Mouse (Mus musculus) adrenal gland, postnatal 14 days (tissue): Measurements from ENCODE around the gene Ccnb1ip1. TPM values are rescaled to one million over a fixed set of nuclear protein-coding genes. Genes with fewer than 3 reads are reported as not detected.
A peak's percentile ranks its signal among the peaks of the same experiment; 100 is the strongest.

Source experiments
- DNase-seq: peaks from one replicate; pipeline ENCODE4 v3.0.0; 2021; ENCODE audit warnings: mixed read lengths
- total RNA-seq: library from RNA; stranded (reverse); gene quantifications from 2 replicates; pipeline ENCODE4 v1.2.3, GENCODE M21; 2021

The Ccnb1ip1 gene
- total RNA-seq, 1 experiment from 2014 or later, result not detected

DNA sequence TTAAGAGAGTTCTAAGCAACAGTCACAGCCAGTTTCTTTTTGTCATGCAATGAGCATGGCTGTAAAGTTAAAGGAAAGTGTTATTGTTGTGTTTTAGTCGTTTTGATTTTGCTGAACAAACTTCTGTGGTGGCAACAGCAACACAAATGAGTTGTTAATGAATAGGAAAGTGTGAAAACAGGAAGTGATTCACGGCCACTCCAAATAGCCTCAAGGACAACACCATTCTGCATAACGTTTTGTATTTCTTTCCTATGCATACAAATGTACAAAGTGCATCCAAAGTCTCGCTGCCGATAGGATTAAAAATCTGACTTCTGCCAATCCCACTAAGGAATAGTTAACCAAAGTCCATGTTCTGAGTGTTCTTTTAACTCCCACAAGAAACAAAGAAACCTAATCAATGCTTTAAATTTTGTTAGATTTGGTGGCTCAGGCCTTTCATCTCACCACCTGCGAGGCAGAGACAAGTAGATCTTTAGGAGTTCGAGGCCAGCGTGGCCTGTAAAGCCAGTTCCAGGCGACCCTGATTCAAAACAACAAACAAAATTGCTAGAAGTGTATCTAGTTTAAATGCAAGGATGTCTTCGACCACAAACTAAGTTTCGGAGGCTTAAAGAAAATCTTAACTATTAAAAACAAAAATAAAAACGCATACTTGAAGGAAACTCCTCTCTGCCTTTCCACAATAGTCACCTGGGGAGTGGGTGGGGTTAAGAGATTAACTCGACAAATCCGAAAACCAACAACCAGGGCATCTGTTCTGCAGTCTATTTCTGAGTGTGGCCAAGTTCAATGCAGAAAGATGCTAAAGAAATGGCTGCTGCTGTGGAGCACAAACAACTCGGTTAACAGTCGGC lies 22.9 kb downstream of the Ccnb1ip1 start:
- no peak for DNase-seq

DNA sequence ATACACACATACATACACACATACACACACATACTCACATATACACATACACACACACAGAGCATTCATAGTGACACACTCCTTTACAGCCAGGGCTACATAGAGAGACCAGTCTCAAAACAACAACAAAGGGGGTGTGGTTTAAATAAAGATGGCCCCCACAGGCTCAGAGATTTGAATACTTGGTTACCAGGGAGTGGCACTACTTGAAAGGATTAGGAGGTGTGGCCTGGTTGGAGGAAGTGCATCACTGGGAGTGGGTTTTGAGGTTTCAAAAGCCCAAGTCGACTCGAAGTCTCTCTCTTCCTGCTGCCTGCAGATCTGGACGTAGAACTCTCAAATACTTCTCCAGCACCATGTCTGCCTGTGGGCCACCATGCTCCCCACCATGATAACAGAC lies 25.4 kb downstream of the Ccnb1ip1 start:
- no peak for DNase-seq

DNA sequence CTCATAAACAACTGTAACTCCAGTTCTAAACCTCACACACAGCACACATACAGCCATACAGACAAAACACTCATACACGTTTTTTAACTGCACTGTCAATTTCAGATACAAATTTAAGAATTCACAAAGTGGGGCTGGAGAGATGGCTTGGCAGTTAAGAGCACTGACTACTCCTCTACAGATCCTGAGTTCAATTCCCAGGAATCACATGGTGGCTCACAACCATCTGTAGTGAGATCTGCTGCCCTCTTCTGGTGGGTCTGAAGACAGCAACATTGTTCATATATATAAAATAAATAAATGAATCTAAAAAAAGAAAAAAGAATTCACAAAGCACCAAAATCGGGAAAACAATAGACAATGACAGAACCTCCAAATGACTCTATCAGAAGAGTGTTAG lies 36.2 kb downstream of the Ccnb1ip1 start:
- peak; percentile 14 for DNase-seq

DNA sequence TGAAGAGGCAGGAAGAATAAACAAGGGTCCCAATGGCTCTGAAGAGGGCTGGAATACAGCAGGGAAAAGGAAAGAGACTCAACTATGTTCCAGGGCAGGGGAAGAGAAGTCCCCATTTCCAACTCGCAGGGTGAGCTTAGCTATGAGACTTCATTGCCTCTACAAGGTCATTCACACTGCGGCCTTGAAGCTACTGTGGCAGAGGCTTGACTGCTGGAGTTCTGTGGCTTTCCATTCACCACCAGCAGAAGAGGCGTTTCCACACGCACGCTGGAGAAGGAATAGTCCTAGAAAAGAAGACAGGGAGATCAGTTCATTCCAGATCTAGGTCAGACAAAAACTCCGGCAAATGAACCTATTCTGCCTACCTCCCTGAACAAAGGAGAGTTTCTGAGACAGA lies 41.8 kb downstream of the Ccnb1ip1 start:
- DNase-seq, result peak; percentile 50

DNA sequence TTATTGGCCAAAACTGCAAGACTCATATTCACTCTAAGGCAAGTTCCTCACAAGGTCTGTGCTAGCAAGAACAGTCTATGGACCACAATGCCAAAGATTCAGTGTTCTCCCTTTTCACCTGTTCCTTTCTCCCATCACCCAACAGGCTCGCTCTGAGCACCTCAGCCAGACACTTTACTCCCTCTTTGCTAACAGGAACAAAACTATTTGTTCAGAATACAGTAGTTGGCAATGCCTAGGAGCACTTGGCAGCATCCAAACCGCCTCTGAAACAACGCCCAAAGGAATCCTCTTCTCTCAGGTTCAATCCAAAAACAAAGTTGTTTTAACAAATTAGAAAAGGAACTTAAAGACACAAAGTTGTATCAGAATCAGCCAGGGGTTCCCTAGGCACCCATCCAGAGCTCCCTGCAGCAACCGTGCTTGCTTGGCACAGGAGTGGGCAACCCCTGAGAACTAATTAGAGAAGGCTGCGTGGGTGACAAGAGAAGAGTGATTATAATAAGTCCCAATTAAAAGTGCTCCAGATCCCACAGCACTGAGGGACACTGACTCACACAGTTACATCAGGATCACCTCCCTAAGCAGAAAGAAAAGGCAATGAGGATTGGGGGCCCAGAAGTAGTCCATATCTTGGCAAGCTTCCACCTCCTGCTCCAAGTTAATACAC lies 49.0 kb downstream of the Ccnb1ip1 start:
- no peak for DNase-seq

DNA sequence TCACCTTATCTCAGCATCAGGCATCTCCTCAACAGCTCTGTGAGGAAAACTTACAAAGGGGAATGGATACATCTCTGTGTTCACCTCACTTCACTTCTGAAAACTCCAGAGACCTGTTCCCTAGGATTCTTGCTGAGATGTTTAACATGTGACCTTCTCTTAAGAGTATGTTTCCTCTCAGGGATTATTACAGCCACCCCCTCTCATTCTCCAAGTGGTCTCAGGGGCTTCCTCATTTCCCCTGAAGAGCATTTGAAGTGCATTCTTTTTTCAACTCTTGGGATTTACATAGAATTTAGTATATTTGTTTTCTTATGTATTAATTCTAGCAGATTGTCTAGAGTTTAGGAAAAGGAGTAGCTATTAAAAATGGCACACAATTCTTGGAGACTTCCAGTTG lies 62.5 kb downstream of the Ccnb1ip1 start, which contains the start of gene Olfr749:
Olfr749 (minus strand) TSS at position 101 of the 400 bp plus-strand sequence.
- DNase-seq, result no peak

DNA sequence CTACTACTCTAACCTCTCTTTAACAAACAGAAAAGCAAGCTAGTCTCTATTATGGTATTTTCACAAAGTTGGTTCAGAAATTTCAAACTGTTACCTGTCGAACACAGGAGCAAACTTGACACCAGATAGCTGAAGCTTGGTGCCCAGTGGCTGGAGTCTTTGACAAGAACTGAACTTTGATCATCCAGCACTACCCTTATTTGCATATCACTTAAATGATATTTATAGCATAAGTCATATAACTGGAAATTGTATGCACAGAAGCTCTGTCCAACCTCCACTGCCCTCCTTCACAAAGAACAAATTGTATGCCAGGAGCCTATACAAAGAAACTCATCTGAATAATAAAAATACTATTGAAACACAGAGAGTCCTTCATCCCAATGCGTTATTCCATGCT lies 65.9 kb downstream of the Ccnb1ip1 start:
- DNase-seq, result no peak

DNA sequence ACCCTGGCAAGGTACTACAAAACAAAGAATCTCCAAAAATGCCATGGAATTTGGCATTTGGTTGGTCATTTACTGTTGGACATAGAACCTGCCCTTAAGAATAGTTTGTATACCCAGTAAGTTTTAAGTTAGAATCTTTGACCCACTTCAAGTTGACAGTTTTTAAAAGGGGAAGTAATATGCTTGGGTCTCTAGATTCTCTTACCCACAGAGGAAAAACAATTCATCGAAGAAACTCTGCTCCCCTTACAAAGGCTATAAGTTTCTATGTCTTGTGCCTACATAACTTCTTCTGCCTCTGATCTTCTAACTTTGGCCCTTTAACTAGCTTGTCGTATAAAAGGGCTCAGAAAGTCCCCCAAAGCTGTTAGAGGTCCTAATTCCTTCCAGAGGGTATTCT lies 67.2 kb downstream of the Ccnb1ip1 start:
- DNase-seq, result no peak

Other genes starting within 250 kb of the Ccnb1ip1 start
- gene Olfr744, start 192.9 kb downstream of the Ccnb1ip1 start, total RNA-seq, result not detected in 2 replicates
- not detected in 2 replicates for gene Olfr745, start 168.3 kb downstream of the Ccnb1ip1 start, total RNA-seq
- not detected in 2 replicates for gene Olfr746, start 160.6 kb downstream of the Ccnb1ip1 start, total RNA-seq
- not detected in 2 replicates for gene Olfr747, start 114.5 kb downstream of the Ccnb1ip1 start, total RNA-seq
- gene Olfr748, start 100.4 kb downstream of the Ccnb1ip1 start, total RNA-seq, result not detected in 2 replicates
- not detected in 2 replicates for gene Olfr749, start 62.6 kb downstream of the Ccnb1ip1 start, total RNA-seq
- gene Ttc5, start 22.2 kb downstream of the Ccnb1ip1 start, total RNA-seq, result 33.6 and 40.3 TPM in 2 replicates
- 29.2 and 37.8 TPM in 2 replicates for gene Parp2, start 109 bp upstream of the Ccnb1ip1 start, total RNA-seq
- gene Tep1, start 62.8 kb upstream of the Ccnb1ip1 start, total RNA-seq, result 20.8 and 23.3 TPM in 2 replicates
- 1.1 and 1.5 TPM in 2 replicates for gene Klhl33, start 89.8 kb upstream of the Ccnb1ip1 start, total RNA-seq
- 60.9 TPM in 2 replicates for gene Osgep, start 117.2 kb upstream of the Ccnb1ip1 start, total RNA-seq
- gene Apex1, start 117.2 kb upstream of the Ccnb1ip1 start, total RNA-seq, result 66.1 and 71.3 TPM in 2 replicates
- 44.3 and 47.2 TPM in 2 replicates for gene Pip4p1, start 123.1 kb upstream of the Ccnb1ip1 start, total RNA-seq
- gene Pnp, start 123.3 kb upstream of the Ccnb1ip1 start, total RNA-seq, result 55.0 and 61.3 TPM in 2 replicates
- gene Gm49342, start 136.8 kb upstream of the Ccnb1ip1 start, total RNA-seq, result 51.4 and 57.2 TPM in 2 replicates
- 2.6 and 3.1 TPM in 2 replicates for gene Pnp2, start 148.3 kb upstream of the Ccnb1ip1 start, total RNA-seq
- 0.33 TPM in 1 of 2 replicates, not detected in the other for gene Rnase10, start 200.0 kb upstream of the Ccnb1ip1 start, total RNA-seq
- not detected in 2 replicates for gene Rnase9, start 234.1 kb upstream of the Ccnb1ip1 start, total RNA-seq
- not detected in 2 replicates for gene Rnase11, start 242.4 kb upstream of the Ccnb1ip1 start, total RNA-seq
- not detected in 2 replicates for gene Rnase12, start 249.9 kb upstream of the Ccnb1ip1 start, total RNA-seq